Mouse (Mus musculus): ENCODE measurements around the gene Fgfr2. TPM values are rescaled to one million over a fixed set of nuclear protein-coding genes. Genes with fewer than 3 reads are reported as not detected.
A peak's percentile ranks its signal among the peaks of the same experiment; 100 is the strongest.

Fgfr2 gene
- polyA plus RNA-seq, 1 experiment from 2014 or later, result 11.2 TPM

DNA sequence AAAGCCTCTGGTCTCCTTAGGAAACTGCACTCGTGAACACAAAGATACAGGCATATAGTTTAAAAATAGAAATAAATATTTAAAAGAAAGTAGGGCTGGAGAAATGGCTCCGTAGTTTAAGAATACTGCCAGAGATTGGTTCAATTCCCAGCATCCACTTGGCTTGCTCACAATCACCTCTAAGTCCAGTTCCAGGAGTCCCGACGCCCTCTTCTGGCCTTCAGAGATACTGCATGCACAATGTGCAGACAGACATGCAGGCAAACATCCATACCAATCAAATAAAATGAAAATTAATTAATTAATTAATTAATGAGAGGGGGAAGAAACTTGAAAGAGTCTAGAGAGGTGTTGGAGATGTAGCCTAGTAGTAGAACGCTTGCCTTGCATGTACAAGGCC is 2856.1 kb downstream of the Fgfr2 start:
- Histone ChIP-seq H3K4me1 (ENCODE audit: insufficient read depth) (peaks cover 3% of the 10 kb centered on the region; the same call in 1 of the 2 replicates), H3K9me3 (ENCODE audit: low read length) (no peaks in the 10 kb centered on the region), H3K4me2 (ENCODE audit: low read depth, low read length) (no peak overlapping the region), H3K4me3 (ENCODE audit: low read depth, low read length) (no peak overlapping the region), H3K27me3 (ENCODE audit: insufficient read depth, low read length) (peaks cover 25% of the 10 kb centered on the region), H3K36me3 (replicated peaks; ENCODE audit: insufficient read depth, low read length) (no peaks in the 10 kb centered on the region), H3K27ac (ENCODE audit: low read depth) (no peak overlapping the region), H3K9ac (replicated peaks) (no peak overlapping the region)
- DNase-seq (peak; percentile 30), ATAC-seq (no peak)
- WGBS (ENCODE audit: insufficient replicate concordance), result 32% methylated on average over 5 of the region's 5 CpGs
- TF ChIP-seq EP300 (IDR thresholded peaks at IDR 0.05; ENCODE audit: low read depth) (no peak), CTCF (IDR thresholded peaks at IDR 0.05; ENCODE audit: low read depth) (peak; percentile 68)

DNA sequence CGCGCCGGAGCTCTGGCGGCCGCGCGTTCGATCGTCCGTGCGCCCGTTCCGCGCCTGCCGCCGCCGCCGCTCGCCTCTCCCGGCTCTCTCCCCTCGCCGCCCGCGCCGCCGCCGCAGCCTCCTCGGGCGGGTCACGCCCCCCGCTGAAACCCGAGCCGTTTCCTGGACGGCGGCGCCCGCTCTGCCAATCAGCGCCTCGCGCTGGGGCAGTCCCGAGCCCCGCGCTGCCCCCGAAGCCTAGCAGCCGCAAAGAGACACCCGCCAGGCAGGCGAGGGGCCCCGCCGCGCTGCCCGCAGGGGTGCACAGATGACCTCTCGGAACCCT is 2857.0 kb downstream of the Fgfr2 start:
- peak; percentile 89 for ATAC-seq
- Histone ChIP-seq H3K36me3 (replicated peaks; ENCODE audit: insufficient read depth, low read length) (no peaks in the 10 kb centered on the region), H3K4me1 (ENCODE audit: insufficient read depth) (peaks cover 3% of the 10 kb centered on the region; the same call in 1 of the 2 replicates), H3K27ac (ENCODE audit: low read depth) (peak overlapping the region; percentile 1; the same call in 1 of the 2 replicates), H3K9ac (replicated peaks) (peak overlapping the region; percentile 54; the same call in 1 of the 2 replicates), H3K9me3 (ENCODE audit: low read length) (no peaks in the 10 kb centered on the region), H3K27me3 (ENCODE audit: insufficient read depth, low read length) (peaks cover 25% of the 10 kb centered on the region), H3K4me3 (ENCODE audit: low read depth, low read length) (peak overlapping the region; percentile 54), H3K4me2 (ENCODE audit: low read depth, low read length) (peak overlapping the region; percentile 73)
- DNase-seq, result peak; percentile 81
- WGBS (ENCODE audit: insufficient replicate concordance), result under 1% methylated on average over 30 of the region's 52 CpGs
- TF ChIP-seq EP300 (IDR thresholded peaks at IDR 0.05; ENCODE audit: low read depth) (no peak), CTCF (IDR thresholded peaks at IDR 0.05; ENCODE audit: low read depth) (no peak)

DNA sequence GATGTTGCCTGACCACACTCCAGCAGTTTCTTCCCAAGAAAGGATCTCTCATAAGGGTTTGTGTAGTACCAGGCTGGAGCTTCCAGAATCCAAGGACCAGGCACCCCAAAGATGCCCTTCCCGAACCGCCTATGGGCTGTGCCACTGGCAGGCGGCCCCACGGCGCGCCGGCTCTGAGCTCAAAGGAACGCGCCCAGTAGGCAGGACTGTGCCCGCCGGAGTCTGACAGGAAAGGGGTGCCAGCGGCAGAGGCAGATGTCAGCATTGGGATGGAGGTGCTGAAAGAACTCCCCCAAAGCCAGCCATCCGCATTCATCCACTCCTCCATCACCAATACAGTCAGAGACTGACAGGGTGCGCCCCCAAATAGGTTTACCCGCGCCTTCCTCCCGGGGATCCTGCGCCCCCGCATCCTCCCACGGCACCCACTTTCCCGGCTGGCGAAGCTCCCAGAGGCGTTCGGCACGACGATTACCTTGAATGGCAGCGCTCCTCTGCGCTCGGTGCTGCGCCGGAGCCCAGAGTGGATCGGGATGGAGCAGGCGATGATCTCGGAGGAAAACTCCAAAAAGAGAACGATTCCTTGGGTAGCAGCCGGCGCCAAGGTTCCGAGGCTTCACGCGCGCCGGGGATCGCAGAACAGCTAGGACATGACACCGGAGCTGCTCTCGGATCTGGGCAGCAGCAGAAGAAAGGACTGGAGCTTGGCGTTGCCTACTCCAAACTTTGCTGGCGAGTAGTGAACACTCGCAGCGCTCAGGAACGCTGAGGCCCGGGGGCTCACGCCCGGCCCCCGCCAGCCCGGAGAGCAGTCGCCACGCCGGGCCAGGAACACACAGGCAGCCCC is 2857.6 kb downstream of the Fgfr2 start:
- Histone ChIP-seq H3K4me1 (ENCODE audit: insufficient read depth) (peaks cover 3% of the 10 kb centered on the region; the same call in 1 of the 2 replicates), H3K27ac (ENCODE audit: low read depth) (peak overlapping the region; percentile 1; the same call in 1 of the 2 replicates), H3K27me3 (ENCODE audit: insufficient read depth, low read length) (peaks cover 25% of the 10 kb centered on the region), H3K4me3 (ENCODE audit: low read depth, low read length) (peak overlapping the region; percentile 54), H3K9me3 (ENCODE audit: low read length) (no peaks in the 10 kb centered on the region), H3K9ac (replicated peaks) (peak overlapping the region; percentile 54), H3K36me3 (replicated peaks; ENCODE audit: insufficient read depth, low read length) (no peaks in the 10 kb centered on the region), H3K4me2 (ENCODE audit: low read depth, low read length) (peak overlapping the region; percentile 73)
- under 1% methylated on average over 58 of the region's 58 CpGs for whole genome bisulfite sequencing (ENCODE audit: insufficient replicate concordance)
- ATAC-seq (peak; percentile 32; the same call in 1 of the 2 replicates), DNase-seq (peak; percentile 15)
- no peak for TF ChIP-seq EP300 (IDR thresholded peaks at IDR 0.05; ENCODE audit: low read depth)
- TF ChIP-seq CTCF (IDR thresholded peaks at IDR 0.05; ENCODE audit: low read depth), result no peak

DNA sequence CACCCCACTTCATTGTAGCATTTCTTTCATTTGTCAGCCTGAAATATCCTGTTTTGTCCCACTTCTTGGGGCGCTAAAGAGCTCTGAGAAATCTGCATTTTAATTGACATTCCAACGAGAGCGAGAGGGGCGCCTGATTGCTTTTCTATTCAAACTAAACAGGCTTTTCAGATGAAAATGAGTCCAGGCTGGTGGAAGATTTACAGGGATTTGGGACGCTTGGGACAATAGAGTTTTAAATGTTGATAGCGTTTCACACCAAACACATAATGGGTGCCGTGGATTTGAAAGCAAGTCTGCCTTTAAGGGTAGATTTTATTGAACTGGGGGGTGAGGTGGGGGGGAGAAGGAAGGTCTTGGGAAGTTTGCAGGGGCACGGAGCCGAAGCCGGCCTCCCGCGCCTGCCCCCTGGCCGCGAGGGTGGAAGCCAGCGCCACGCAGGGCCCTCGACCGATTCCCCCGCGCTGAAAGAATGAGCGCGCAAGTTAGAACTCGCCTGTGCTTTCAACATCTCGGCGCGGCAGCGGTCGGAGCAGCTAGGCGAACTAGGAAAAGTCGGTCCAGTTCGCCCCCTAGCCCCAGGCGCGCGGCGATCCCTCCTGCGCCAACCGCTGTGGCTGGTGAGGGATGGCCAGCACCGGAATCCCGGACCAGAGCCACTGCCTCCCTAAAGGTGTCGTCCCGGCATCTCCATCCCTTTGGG is 2858.4 kb downstream of the Fgfr2 start:
- Histone ChIP-seq H3K4me2 (ENCODE audit: low read depth, low read length) (peak overlapping the region; percentile 73), H3K36me3 (replicated peaks; ENCODE audit: insufficient read depth, low read length) (no peaks in the 10 kb centered on the region), H3K9ac (replicated peaks) (peak overlapping the region; percentile 54), H3K4me1 (ENCODE audit: insufficient read depth) (peaks cover 3% of the 10 kb centered on the region; the same call in 1 of the 2 replicates), H3K4me3 (ENCODE audit: low read depth, low read length) (peak overlapping the region; percentile 54), H3K27me3 (ENCODE audit: insufficient read depth, low read length) (peaks cover 25% of the 10 kb centered on the region), H3K9me3 (ENCODE audit: low read length) (no peaks in the 10 kb centered on the region), H3K27ac (ENCODE audit: low read depth) (no peak overlapping the region)
- no peak for TF ChIP-seq EP300 (IDR thresholded peaks at IDR 0.05; ENCODE audit: low read depth)
- TF ChIP-seq CTCF (IDR thresholded peaks at IDR 0.05; ENCODE audit: low read depth), result peak; percentile 37
- DNase-seq, result peak; percentile 58
- WGBS (ENCODE audit: insufficient replicate concordance), result 2% methylated on average over 41 of the region's 41 CpGs
- ATAC-seq, result peak; percentile 49; the same call in 1 of the 2 replicates

DNA sequence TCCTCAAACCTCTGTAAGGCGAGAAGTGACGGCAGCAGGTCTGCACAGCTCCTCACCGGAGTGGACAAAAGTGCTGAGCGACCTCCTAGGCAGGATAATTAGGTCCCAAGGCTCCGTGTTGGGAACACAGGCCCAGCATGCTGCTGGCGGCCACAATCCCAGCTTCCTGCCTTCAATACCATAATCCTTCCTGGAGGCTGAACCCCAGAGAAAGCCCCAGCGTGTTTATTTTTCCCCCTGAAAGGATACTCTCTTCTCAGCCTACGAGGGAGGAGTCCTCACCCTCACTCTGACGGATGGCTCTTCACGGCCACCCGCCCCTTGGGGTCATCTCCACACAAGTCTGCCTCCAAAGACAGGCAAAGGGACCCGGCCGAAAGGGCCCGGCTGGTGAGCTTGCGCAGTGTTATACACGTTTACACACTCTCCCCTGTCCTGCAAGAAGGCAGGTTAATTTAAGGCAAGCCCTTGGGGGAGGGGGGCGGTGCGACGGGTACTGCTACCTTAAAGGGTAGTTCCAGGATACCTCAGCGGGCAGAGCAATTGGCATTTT is 2859.3 kb downstream of the Fgfr2 start:
- Histone ChIP-seq H3K9me3 (ENCODE audit: low read length) (no peaks in the 10 kb centered on the region), H3K27ac (ENCODE audit: low read depth) (no peak overlapping the region), H3K4me1 (ENCODE audit: insufficient read depth) (peaks cover 9% of the 10 kb centered on the region; the same call in 1 of the 2 replicates), H3K9ac (replicated peaks) (peak overlapping the region; percentile 54), H3K4me2 (ENCODE audit: low read depth, low read length) (peak overlapping the region; percentile 73), H3K27me3 (ENCODE audit: insufficient read depth, low read length) (peaks cover 25% of the 10 kb centered on the region), H3K4me3 (ENCODE audit: low read depth, low read length) (peak overlapping the region; percentile 54), H3K36me3 (replicated peaks; ENCODE audit: insufficient read depth, low read length) (no peaks in the 10 kb centered on the region)
- TF ChIP-seq EP300 (IDR thresholded peaks at IDR 0.05; ENCODE audit: low read depth) (no peak), CTCF (IDR thresholded peaks at IDR 0.05; ENCODE audit: low read depth) (no peak)
- 9% methylated on average over 20 of the region's 20 CpGs for WGBS (ENCODE audit: insufficient replicate concordance)
- DNase-seq (peak; percentile 19), ATAC-seq (no peak)

DNA sequence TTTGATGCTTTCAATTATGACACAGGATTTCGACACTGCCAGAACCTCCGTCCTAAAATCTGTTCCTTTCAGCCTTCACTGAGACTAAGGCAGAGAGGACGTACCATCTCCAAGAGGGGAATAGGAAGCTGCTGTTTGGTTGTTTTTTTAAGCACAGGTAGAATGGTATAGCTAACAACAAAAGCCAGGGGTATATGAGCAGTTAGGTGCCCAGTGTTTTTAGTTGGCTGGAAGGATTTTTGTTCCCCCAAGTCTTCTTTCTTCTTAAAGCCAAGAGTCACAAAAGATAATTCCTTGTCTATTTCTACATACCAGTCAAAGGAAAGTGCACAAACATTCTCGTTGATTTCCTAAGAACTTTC is 2859.9 kb downstream of the Fgfr2 start:
- Histone ChIP-seq H3K4me2 (ENCODE audit: low read depth, low read length) (peak overlapping the region; percentile 73), H3K9me3 (ENCODE audit: low read length) (no peaks in the 10 kb centered on the region), H3K9ac (replicated peaks) (no peak overlapping the region), H3K4me1 (ENCODE audit: insufficient read depth) (peaks cover 13% of the 10 kb centered on the region; the same call in 1 of the 2 replicates), H3K4me3 (ENCODE audit: low read depth, low read length) (0 out of 2 replicates have a peak overlapping the region, but pooled peaks have one; percentile 54), H3K36me3 (replicated peaks; ENCODE audit: insufficient read depth, low read length) (no peaks in the 10 kb centered on the region), H3K27me3 (ENCODE audit: insufficient read depth, low read length) (peaks cover 25% of the 10 kb centered on the region), H3K27ac (ENCODE audit: low read depth) (no peak overlapping the region)
- ATAC-seq (no peak), DNase-seq (no peak)
- no peak for TF ChIP-seq EP300 (IDR thresholded peaks at IDR 0.05; ENCODE audit: low read depth)
- TF ChIP-seq CTCF (IDR thresholded peaks at IDR 0.05; ENCODE audit: low read depth), result no peak
- 36% methylated on average over 4 of the region's 4 CpGs for WGBS (ENCODE audit: insufficient replicate concordance)

Data from liver, postnatal 0 days (tissue).